ENCODE assay signal across 8 mouse cellular contexts in genomic region chr2:73427293-73427692, GRCm38 (mm10). TPM values are rescaled to one million over a fixed set of nuclear protein-coding genes. Genes with fewer than 3 reads are reported as not detected.
DNase-seq lines count a peak whose midpoint lies in the region; ATAC-seq and TF ChIP-seq lines count a peak whose summit lies in the region.

No protein-coding gene starts in this region.

- in situ Hi-C loops in ES-E14 (cut with MboI; ENCODE audit: low sequenced_read_pairs in 2 of 2, unreplicated experiment in 2 of 2): no loop called here

- ATAC-seq in kidney, embryonic 14.5 days (ENCODE audit: low FRiP score, low TSS enrichment): no peak
- peak; percentile 43 to 74; a peak in 1 of 4 replicates for ATAC-seq in hematopoietic stem cell, adult 5-6 weeks (replicated peaks in 1 of 2; ENCODE audit: insufficient read depth in 1 of 2, low FRiP score in 2 of 2, low TSS enrichment in 1 of 2, low read depth in 1 of 2, poor library complexity in 2 of 2, severe bottlenecking in 2 of 2)
- 0 out of 2 replicates have a peak, but pooled peaks have one; percentile 17 for ATAC-seq in lung, embryonic 15.5 days (ENCODE audit: borderline replicate concordance, extremely low read depth, low FRiP score, low TSS enrichment)

- H3K4me3 ChIP-seq in kidney, embryonic 14.5 days (ENCODE audit: low read length): no peak overlapping the region
- H3K4me3 ChIP-seq in ES-E14 (ENCODE audit: insufficient read depth in 1 of 2, low read depth in 1 of 2, low read length in 2 of 2, poor library complexity in 1 of 2, severe bottlenecking in 1 of 2): no peak overlapping the region
- H3K4me3 ChIP-seq in lung, embryonic 15.5 days: no peak overlapping the region

- no peaks in the 10 kb centered on the region for H3K4me1 ChIP-seq in kidney, embryonic 14.5 days (ENCODE audit: control insufficient read depth, insufficient read depth, low read length)
- 0 out of 4 replicates have a peak, but pooled peaks cover 0 to 2% of the 10 kb centered on the region in 2 experiments for H3K4me1 ChIP-seq in ES-E14 (ENCODE audit: control insufficient read depth in 2 of 2, insufficient read depth in 2 of 2, low read length in 2 of 2, poor library complexity in 1 of 2)
- H3K4me1 ChIP-seq in lung, embryonic 15.5 days: peaks cover 6% of the 10 kb centered on the region; the same call in 1 of the 2 replicates

- H3K36me3 ChIP-seq in kidney, embryonic 14.5 days (ENCODE audit: control insufficient read depth, insufficient read depth, low read length): no peaks in the 10 kb centered on the region
- no peaks in the 10 kb centered on the region for H3K36me3 ChIP-seq in ES-E14 (ENCODE audit: control insufficient read depth, insufficient read depth, low read length, poor library complexity, severe bottlenecking)
- H3K36me3 ChIP-seq in lung, embryonic 15.5 days: 0 out of 2 replicates have a peak, but pooled peaks cover 3% of the 10 kb centered on the region

- no peaks in the 10 kb centered on the region for H3K9me3 ChIP-seq in kidney, embryonic 14.5 days (ENCODE audit: control insufficient read depth, low read length)
- H3K9me3 ChIP-seq in ES-E14 (ENCODE audit: control insufficient read depth, insufficient read depth, low read depth, low read length): no peaks in the 10 kb centered on the region
- no peaks in the 10 kb centered on the region for H3K9me3 ChIP-seq in lung, embryonic 15.5 days

- H3K4me2 ChIP-seq in kidney, embryonic 14.5 days (replicated peaks; ENCODE audit: low read depth, low read length): no peak overlapping the region
- H3K4me2 ChIP-seq in lung, embryonic 15.5 days: no peak overlapping the region

- H3K27ac ChIP-seq in kidney, embryonic 14.5 days (ENCODE audit: low read depth, low read length): no peak overlapping the region
- no peak overlapping the region for H3K27ac ChIP-seq in ES-E14 (ENCODE audit: insufficient read depth, low read depth, low read length, poor library complexity, severe bottlenecking)
- H3K27ac ChIP-seq in lung, embryonic 15.5 days: no peak overlapping the region

- H3K27me3 ChIP-seq in kidney, embryonic 14.5 days (ENCODE audit: control insufficient read depth, insufficient read depth, low read length): no peaks in the 10 kb centered on the region
- no peaks in the 10 kb centered on the region for H3K27me3 ChIP-seq in lung, embryonic 15.5 days

- H3K9ac ChIP-seq in kidney, embryonic 14.5 days (ENCODE audit: low read depth, low read length): no peak overlapping the region
- H3K9ac ChIP-seq in ES-E14 (ENCODE audit: insufficient read depth, low read depth, low read length, poor library complexity, severe bottlenecking): no peak overlapping the region
- H3K9ac ChIP-seq in lung, embryonic 15.5 days: no peak overlapping the region

- DNase-seq in kidney, adult 18-20 months: peak; percentile 31
- DNase-seq in ES-E14 (ENCODE audit: low read depth, low spot score): no peak
- peak; percentile 40 for DNase-seq in c-Kit-positive CD71-positive TER-119-positive erythroid progenitor cells, embryonic 14.5 days (ENCODE audit: low spot score)
- peak; percentile 52 for DNase-seq in thymus, postnatal 0 days (ENCODE audit: low spot score)
- DNase-seq in layer of hippocampus, adult 9-10 months (ENCODE audit: low spot score): no peak

- 38% methylated on average over 1 of the region's 1 CpGs for WGBS in kidney, embryonic 14.5 days
- WGBS in lung, embryonic 15.5 days: 20% methylated on average over 1 of the region's 1 CpGs

TF ChIP-seq in ES-E14, 5 proteins besides CTCF, POLR2A, EP300 and RAD21:
- TF ChIP-seq HCFC1 (IDR thresholded peaks at IDR 0.05; ENCODE audit: borderline replicate concordance, insufficient read depth, low read length): no peak
- TF ChIP-seq MAFK (IDR thresholded peaks at IDR 0.05; ENCODE audit: insufficient read depth, low read depth, low read length): no peak
- TF ChIP-seq ZNF384 (IDR thresholded peaks at IDR 0.05; ENCODE audit: low read depth, low read length): no peak
- TF ChIP-seq CHD2 (IDR thresholded peaks at IDR 0.05; ENCODE audit: low read depth, low read length): no peak
- TF ChIP-seq ZC3H11A (IDR thresholded peaks at IDR 0.05; ENCODE audit: borderline replicate concordance, low read depth, low read length): 0 out of 2 replicates have a peak, but pooled peaks have one; percentile 13

RNA-seq across cellular contexts. Expression of gene Gpr155, which starts 40.9 kb away (rescaled TPM):
- polyA plus RNA-seq in kidney, embryonic 14.5 days (2014; fragmentation: Nextera tagmentation; extraction: Ambion mirVana): 4.9 and 6.9 TPM in 2 replicates
- total RNA-seq in ES-E14 (2012; rRNA removed): 1.9 and 2.3 TPM in 2 replicates
- total RNA-seq in hematopoietic stem cell, adult 5-6 weeks (2017): 0.81 and 2.2 TPM in 2 replicates
- polyA plus RNA-seq in lung, embryonic 15.5 days (2015; fragmentation: Nextera tagmentation; extraction: Ambion mirVana): 6.3 and 6.4 TPM in 2 replicates
- 2.6 and 2.8 TPM in 2 replicates for polyA plus RNA-seq in thymus, postnatal 0 days (2015; fragmentation: Nextera tagmentation; extraction: Ambion mirVana)

Comparison
In these comparisons a context has a peak if more than half of its experiments do, and no peak if none do; other contexts are left out.
1. DNase-seq: peak in kidney, adult 18-20 months (single experiment), c-Kit-positive CD71-positive TER-119-positive erythroid progenitor cells, embryonic 14.5 days (single experiment) and thymus, postnatal 0 days (single experiment); none in ES-E14 (single experiment) and layer of hippocampus, adult 9-10 months (single experiment).